Mouse (Mus musculus) liver, postnatal 0 days (tissue): ENCODE data around the gene Vmn1r183.

Experiments used
- CTCF ChIP-seq: sonication (generic); IDR thresholded peaks from 2 replicates; pipeline ENCODE4 v1.5.1; 2016; ENCODE audit warnings: antibody characterized with exemption, low read depth
- EP300 ChIP-seq: IDR thresholded peaks from 2 replicates; pipeline ENCODE4 v1.6.1; 2016; ENCODE audit warnings: antibody characterized with exemption, low read depth, mild to moderate bottlenecking

DNA sequence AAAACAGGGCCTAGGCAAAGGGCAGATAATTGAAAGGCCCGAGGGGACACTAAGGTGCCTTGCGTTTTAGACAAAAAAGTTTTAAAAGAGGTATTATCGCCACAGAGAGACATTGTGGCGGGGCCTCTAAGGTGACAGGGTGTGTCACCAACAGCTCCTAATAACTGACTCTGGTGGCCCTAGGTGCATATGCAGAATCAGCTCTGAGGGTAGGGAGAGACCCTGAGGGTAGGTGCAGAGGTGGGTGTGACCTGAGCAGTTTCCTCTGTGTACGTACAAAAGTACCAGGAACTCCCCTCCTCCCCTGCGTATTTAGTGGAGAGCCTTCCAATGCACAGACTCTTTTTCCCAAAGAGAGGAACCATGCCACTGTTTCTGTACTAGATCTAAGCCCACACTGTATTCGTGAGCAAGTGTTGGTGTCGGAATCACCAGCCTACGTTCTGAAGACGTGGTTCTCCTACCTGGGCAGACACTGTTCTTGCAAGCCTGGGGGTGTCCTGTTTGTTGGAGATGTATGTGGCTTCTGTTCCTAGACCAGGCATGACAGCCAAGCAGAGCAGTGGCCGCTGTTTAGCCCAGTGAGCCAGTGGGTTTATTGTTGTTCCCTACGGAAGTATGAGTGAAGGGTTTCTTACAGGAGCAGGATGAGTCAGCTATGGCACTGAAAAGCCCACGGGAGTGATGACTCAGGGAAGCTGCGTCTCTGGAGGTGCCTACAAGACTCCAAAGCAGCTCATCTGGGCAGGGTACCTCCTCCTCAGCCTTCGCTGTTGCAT, 29.6 kb downstream of the Vmn1r183 start:
- TF ChIP-seq CTCF (no peak), EP300 (no peak)
